Mouse (Mus musculus): ENCODE results near the gene Ssbp3. TPM values are rescaled to one million over a fixed set of nuclear protein-coding genes. Genes with fewer than 3 reads are reported as not detected.

Gene Ssbp3
- polyA plus RNA-seq, 1 experiment from 2014 or later: 138 TPM

GRCm38 (mm10) chr4:106939223-106939918 is 28.9 kb downstream of the Ssbp3 start:
- H3K27ac ChIP-seq (replicated peaks; ENCODE audit: low read depth, low read length): peak overlapping the region; percentile 41; the same call in 1 of the 2 replicates
- peaks cover 37% of the 10 kb centered on the region for H3K4me1 ChIP-seq (ENCODE audit: control insufficient read depth, insufficient read depth, low read length)
- no peak overlapping the region for H3K9ac ChIP-seq (replicated peaks; ENCODE audit: low read length)
- no peak overlapping the region for H3K4me3 ChIP-seq (ENCODE audit: low read depth, low read length)
- H3K27me3 ChIP-seq (ENCODE audit: control insufficient read depth, insufficient read depth, low read length): no peaks in the 10 kb centered on the region
- H3K4me2 ChIP-seq (ENCODE audit: low read depth, low read length): no peak overlapping the region
- DNase-seq (ENCODE audit: low spot score): peak; percentile 49
- no peaks in the 10 kb centered on the region for H3K9me3 ChIP-seq (replicated peaks; ENCODE audit: control insufficient read depth, low read length)
- no peaks in the 10 kb centered on the region; the same call in 1 of the 2 replicates for H3K36me3 ChIP-seq (replicated peaks; ENCODE audit: control insufficient read depth, insufficient read depth, low read depth, low read length)
- ATAC-seq (replicated peaks; ENCODE audit: insufficient number of reproducible peaks, low FRiP score, low TSS enrichment, low read depth): peak; percentile 68; the same call in 1 of the 2 replicates
- 21% methylated on average over 6 of the region's 6 CpGs for WGBS

DNA sequence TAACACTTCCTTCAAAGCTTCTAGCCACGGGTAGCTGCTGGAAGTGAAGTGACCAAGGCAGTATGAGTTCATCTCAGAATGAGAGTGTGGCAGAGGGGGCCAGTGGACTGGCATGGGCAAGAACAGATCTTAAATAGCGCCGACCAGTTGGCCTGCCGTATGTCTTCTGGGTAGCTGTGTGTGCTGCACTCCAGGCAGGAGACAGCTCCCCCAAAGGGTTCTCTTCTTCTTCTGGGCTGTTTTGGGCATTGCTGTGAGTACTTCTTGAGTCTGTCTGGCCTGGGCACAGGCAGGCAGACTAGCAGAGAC is 29.4 kb downstream of the Ssbp3 start:
- Histone ChIP-seq H3K36me3 (replicated peaks; ENCODE audit: control insufficient read depth, insufficient read depth, low read depth, low read length) (peaks cover under 1% of the 10 kb centered on the region; the same call in 1 of the 2 replicates), H3K27me3 (ENCODE audit: control insufficient read depth, insufficient read depth, low read length) (no peaks in the 10 kb centered on the region), H3K4me1 (ENCODE audit: control insufficient read depth, insufficient read depth, low read length) (peaks cover 37% of the 10 kb centered on the region), H3K9ac (replicated peaks; ENCODE audit: low read length) (no peak overlapping the region), H3K4me3 (ENCODE audit: low read depth, low read length) (no peak overlapping the region), H3K27ac (replicated peaks; ENCODE audit: low read depth, low read length) (peak overlapping the region; percentile 41; the same call in 1 of the 2 replicates), H3K4me2 (ENCODE audit: low read depth, low read length) (no peak overlapping the region), H3K9me3 (replicated peaks; ENCODE audit: control insufficient read depth, low read length) (no peaks in the 10 kb centered on the region)
- no peak for DNase-seq (ENCODE audit: low spot score)
- ATAC-seq (replicated peaks; ENCODE audit: insufficient number of reproducible peaks, low FRiP score, low TSS enrichment, low read depth): no peak
- 53% methylated on average over 4 of the region's 4 CpGs for WGBS

DNA sequence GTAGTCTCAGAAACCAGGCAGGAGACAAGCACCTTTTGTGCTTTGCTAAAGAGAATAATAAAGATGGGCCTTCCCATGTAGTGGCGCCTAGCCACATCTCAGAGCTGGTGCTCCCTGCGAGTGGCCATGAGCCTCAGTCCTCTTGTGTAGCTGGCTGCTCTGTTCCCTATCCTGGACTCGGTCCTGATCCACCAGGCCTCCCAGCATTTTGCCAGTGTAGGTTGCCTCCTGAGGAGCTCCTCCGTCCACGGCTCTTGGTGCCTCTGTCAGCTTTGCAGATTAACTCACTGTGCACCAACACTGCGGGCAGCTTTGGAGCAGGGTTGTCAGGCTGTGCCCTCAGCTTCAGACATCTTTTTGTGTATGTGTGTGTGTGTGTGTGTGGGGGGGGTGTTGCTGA is 30.4 kb downstream of the Ssbp3 start:
- Histone ChIP-seq H3K4me1 (ENCODE audit: control insufficient read depth, insufficient read depth, low read length) (peaks cover 29% of the 10 kb centered on the region), H3K9ac (replicated peaks; ENCODE audit: low read length) (no peak overlapping the region), H3K27me3 (ENCODE audit: control insufficient read depth, insufficient read depth, low read length) (no peaks in the 10 kb centered on the region), H3K27ac (replicated peaks; ENCODE audit: low read depth, low read length) (no peak overlapping the region), H3K4me3 (ENCODE audit: low read depth, low read length) (no peak overlapping the region), H3K36me3 (replicated peaks; ENCODE audit: control insufficient read depth, insufficient read depth, low read depth, low read length) (0 out of 2 replicates have a peak, but pooled peaks cover 2% of the 10 kb centered on the region), H3K9me3 (replicated peaks; ENCODE audit: control insufficient read depth, low read length) (no peaks in the 10 kb centered on the region), H3K4me2 (ENCODE audit: low read depth, low read length) (no peak overlapping the region)
- WGBS: 69% methylated on average over 6 of the region's 6 CpGs
- no peak for DNase-seq (ENCODE audit: low spot score)
- no peak for ATAC-seq (replicated peaks; ENCODE audit: insufficient number of reproducible peaks, low FRiP score, low TSS enrichment, low read depth)

DNA sequence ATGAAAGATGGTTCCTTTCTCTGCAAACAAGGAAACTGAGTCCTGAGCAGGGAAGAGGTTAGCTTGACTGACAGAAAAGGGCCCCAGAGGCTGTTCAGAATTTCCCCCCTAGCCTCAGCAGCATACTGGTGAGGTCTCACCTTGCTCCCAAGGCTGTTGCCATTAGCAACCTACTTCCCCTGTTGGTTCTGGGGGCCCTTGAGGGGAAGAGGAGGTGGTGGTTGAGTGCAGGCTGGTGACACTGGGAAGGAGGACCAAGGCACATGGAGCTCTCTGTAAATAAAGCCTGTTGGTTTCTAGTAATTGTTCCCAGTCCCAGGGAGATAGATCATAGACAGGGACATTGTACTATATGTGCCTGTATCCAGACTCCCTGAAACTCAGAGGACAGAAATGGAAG is 31.0 kb downstream of the Ssbp3 start:
- Histone ChIP-seq H3K36me3 (replicated peaks; ENCODE audit: control insufficient read depth, insufficient read depth, low read depth, low read length) (0 out of 2 replicates have a peak, but pooled peaks cover 2% of the 10 kb centered on the region), H3K4me3 (ENCODE audit: low read depth, low read length) (no peak overlapping the region), H3K27me3 (ENCODE audit: control insufficient read depth, insufficient read depth, low read length) (no peaks in the 10 kb centered on the region), H3K27ac (replicated peaks; ENCODE audit: low read depth, low read length) (no peak overlapping the region), H3K9ac (replicated peaks; ENCODE audit: low read length) (no peak overlapping the region), H3K9me3 (replicated peaks; ENCODE audit: control insufficient read depth, low read length) (no peaks in the 10 kb centered on the region), H3K4me1 (ENCODE audit: control insufficient read depth, insufficient read depth, low read length) (peaks cover 25% of the 10 kb centered on the region), H3K4me2 (ENCODE audit: low read depth, low read length) (no peak overlapping the region)
- ATAC-seq (replicated peaks; ENCODE audit: insufficient number of reproducible peaks, low FRiP score, low TSS enrichment, low read depth): no peak
- DNase-seq (ENCODE audit: low spot score): no peak

- ATAC-seq (replicated peaks; ENCODE audit: insufficient number of reproducible peaks, low FRiP score, low TSS enrichment, low read depth) (no peak), DNase-seq (ENCODE audit: low spot score) (no peak)
- H3K4me3 ChIP-seq (ENCODE audit: low read depth, low read length): no peak overlapping the region
- no peak overlapping the region for H3K4me2 ChIP-seq (ENCODE audit: low read depth, low read length)
- H3K4me1 ChIP-seq (ENCODE audit: control insufficient read depth, insufficient read depth, low read length): peaks cover 19% of the 10 kb centered on the region
- no peak overlapping the region for H3K27ac ChIP-seq (replicated peaks; ENCODE audit: low read depth, low read length)
- 0 out of 2 replicates have a peak, but pooled peaks cover 2% of the 10 kb centered on the region for H3K36me3 ChIP-seq (replicated peaks; ENCODE audit: control insufficient read depth, insufficient read depth, low read depth, low read length)
- H3K9ac ChIP-seq (replicated peaks; ENCODE audit: low read length): no peak overlapping the region
- H3K9me3 ChIP-seq (replicated peaks; ENCODE audit: control insufficient read depth, low read length): no peaks in the 10 kb centered on the region
- WGBS: 90% methylated on average over 4 of the region's 4 CpGs
- H3K27me3 ChIP-seq (ENCODE audit: control insufficient read depth, insufficient read depth, low read length): no peaks in the 10 kb centered on the region
These were observed 32.0 kb downstream of the Ssbp3 start for GRCm38 (mm10) chr4:106942491-106942890.

DNA sequence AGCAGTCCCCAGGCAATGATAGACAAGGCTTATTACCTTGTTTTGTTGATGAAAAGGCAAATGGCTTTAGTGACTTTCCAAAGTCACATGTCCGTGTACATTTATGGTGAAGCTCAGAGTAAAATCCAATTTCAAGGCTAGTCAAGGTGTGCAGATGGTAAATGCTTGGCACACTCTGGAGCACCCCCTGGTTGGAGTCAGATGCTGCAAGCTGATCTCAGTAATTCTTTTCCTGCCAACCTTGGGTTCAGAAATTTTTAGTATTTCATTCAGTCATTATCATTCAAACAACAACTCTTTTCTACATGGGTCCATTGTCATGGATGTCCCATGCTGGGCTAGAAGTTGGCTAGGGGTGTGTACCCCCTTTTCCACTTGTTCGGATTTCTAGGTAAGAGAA is 33.1 kb downstream of the Ssbp3 start:
- 87% methylated on average over 2 of the region's 2 CpGs for WGBS
- H3K9me3 ChIP-seq (replicated peaks; ENCODE audit: control insufficient read depth, low read length): no peaks in the 10 kb centered on the region
- H3K4me1 ChIP-seq (ENCODE audit: control insufficient read depth, insufficient read depth, low read length): peaks cover 16% of the 10 kb centered on the region
- H3K4me3 ChIP-seq (ENCODE audit: low read depth, low read length): no peak overlapping the region
- H3K27ac ChIP-seq (replicated peaks; ENCODE audit: low read depth, low read length): no peak overlapping the region
- DNase-seq (ENCODE audit: low spot score): no peak
- ATAC-seq (replicated peaks; ENCODE audit: insufficient number of reproducible peaks, low FRiP score, low TSS enrichment, low read depth): no peak
- 0 out of 2 replicates have a peak, but pooled peaks cover 2% of the 10 kb centered on the region for H3K36me3 ChIP-seq (replicated peaks; ENCODE audit: control insufficient read depth, insufficient read depth, low read depth, low read length)
- H3K9ac ChIP-seq (replicated peaks; ENCODE audit: low read length): no peak overlapping the region
- H3K27me3 ChIP-seq (ENCODE audit: control insufficient read depth, insufficient read depth, low read length): no peaks in the 10 kb centered on the region
- H3K4me2 ChIP-seq (ENCODE audit: low read depth, low read length): no peak overlapping the region

DNA sequence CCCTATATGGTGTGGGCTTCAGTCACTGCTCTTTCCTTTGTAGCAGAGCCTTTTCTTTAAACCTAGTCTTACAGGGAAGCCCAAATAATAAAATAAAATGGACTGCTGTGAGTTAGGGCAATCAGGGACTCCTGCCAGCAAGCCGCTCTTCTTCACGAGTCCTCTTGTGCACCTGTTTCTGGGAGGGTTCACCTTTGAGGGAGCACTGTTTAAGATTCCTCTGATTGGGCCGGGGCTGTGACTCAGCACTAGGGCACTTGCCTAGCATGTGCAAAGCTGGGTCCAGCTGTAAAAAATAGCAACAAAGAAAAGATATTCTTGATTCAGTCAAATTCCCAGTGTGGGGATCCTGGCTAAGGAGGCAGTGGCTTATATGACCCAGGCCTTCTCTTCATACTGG is 34.4 kb downstream of the Ssbp3 start:
- Histone ChIP-seq H3K4me3 (ENCODE audit: low read depth, low read length) (no peak overlapping the region), H3K4me1 (ENCODE audit: control insufficient read depth, insufficient read depth, low read length) (peaks cover 11% of the 10 kb centered on the region), H3K27ac (replicated peaks; ENCODE audit: low read depth, low read length) (no peak overlapping the region), H3K9ac (replicated peaks; ENCODE audit: low read length) (no peak overlapping the region), H3K36me3 (replicated peaks; ENCODE audit: control insufficient read depth, insufficient read depth, low read depth, low read length) (0 out of 2 replicates have a peak, but pooled peaks cover 2% of the 10 kb centered on the region), H3K27me3 (ENCODE audit: control insufficient read depth, insufficient read depth, low read length) (no peaks in the 10 kb centered on the region), H3K4me2 (ENCODE audit: low read depth, low read length) (no peak overlapping the region), H3K9me3 (replicated peaks; ENCODE audit: control insufficient read depth, low read length) (no peaks in the 10 kb centered on the region)
- WGBS: 89% methylated on average over 3 of the region's 3 CpGs
- no peak for ATAC-seq (replicated peaks; ENCODE audit: insufficient number of reproducible peaks, low FRiP score, low TSS enrichment, low read depth)
- DNase-seq (ENCODE audit: low spot score): no peak

GRCm38 (mm10) chr4:106947741-106948140 is 37.2 kb downstream of the Ssbp3 start:
- H3K9ac ChIP-seq (replicated peaks; ENCODE audit: low read length): no peak overlapping the region
- no peak overlapping the region for H3K4me3 ChIP-seq (ENCODE audit: low read depth, low read length)
- H3K27ac ChIP-seq (replicated peaks; ENCODE audit: low read depth, low read length): no peak overlapping the region
- H3K27me3 ChIP-seq (ENCODE audit: control insufficient read depth, insufficient read depth, low read length): no peaks in the 10 kb centered on the region
- H3K4me2 ChIP-seq (ENCODE audit: low read depth, low read length): no peak overlapping the region
- WGBS: 77% methylated on average over 3 of the region's 3 CpGs
- 0 out of 2 replicates have a peak, but pooled peaks cover 2% of the 10 kb centered on the region for H3K36me3 ChIP-seq (replicated peaks; ENCODE audit: control insufficient read depth, insufficient read depth, low read depth, low read length)
- no peak for DNase-seq (ENCODE audit: low spot score)
- peaks cover 6% of the 10 kb centered on the region for H3K4me1 ChIP-seq (ENCODE audit: control insufficient read depth, insufficient read depth, low read length)
- no peak for ATAC-seq (replicated peaks; ENCODE audit: insufficient number of reproducible peaks, low FRiP score, low TSS enrichment, low read depth)
- no peaks in the 10 kb centered on the region for H3K9me3 ChIP-seq (replicated peaks; ENCODE audit: control insufficient read depth, low read length)

All from embryonic facial prominence, embryonic 11.5 days (tissue).